Mouse (Mus musculus): ENCODE measurements around the gene Adad2.

- TF ChIP-seq EP300 (IDR thresholded peaks at IDR 0.05; ENCODE audit: low read depth) (no peak), CTCF (IDR thresholded peaks at IDR 0.05; ENCODE audit: low read depth) (no peak)
Observed at GRCm38 (mm10) chr8:119568251-119568650, 44.3 kb upstream of the Adad2 start.

Measured in liver, embryonic 14.5 days (tissue).